In the genomic region with DNA sequence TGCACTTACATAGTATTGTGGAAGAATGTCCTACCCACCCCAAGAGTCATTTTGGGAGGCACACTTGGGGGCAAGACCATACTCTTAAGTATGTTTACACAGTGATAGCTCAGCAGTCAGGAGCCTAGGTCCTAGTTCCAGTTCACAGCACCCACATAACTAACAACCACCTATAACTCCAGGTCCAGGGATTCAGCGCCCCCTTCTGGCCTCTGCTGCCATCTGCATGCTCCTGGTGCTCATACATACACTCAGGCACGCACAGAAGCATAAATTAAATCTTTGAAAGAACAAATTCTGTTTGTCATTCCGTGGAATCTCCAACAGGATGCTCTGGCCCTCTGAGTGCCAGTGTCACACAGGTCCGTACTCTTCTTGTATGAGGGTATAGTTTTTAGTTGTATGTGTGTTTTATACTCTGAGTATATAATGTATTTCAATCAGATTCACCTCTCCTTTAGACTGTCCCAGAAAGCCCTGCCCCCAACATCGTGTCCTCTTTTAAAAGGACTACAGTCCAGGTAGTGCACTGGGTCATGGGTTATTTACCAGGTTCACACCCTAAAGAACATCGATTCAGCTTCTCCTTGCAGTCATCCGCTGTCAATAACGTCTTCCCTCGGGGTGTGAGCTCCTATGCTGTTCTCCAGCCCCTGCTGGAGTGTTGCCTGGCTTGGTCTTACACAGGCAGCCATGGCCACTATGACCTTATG, we compare ENCODE assay signal across 14 mouse cellular contexts.
DNase-seq lines count a peak whose midpoint lies in the region; ATAC-seq and TF ChIP-seq lines count a peak whose summit lies in the region.
"Had no signal": no experiment of that assay in that cellular context is flagged by ENCODE, and none has a peak within 500 bp of the region (broad histone marks: within the 10 kb centered on the region; RNA-seq: fewer than 3 reads in every experiment).

No protein-coding gene starts in this region.

- H3K4me3 ChIP-seq in hindbrain, postnatal 0 days (ENCODE audit: low read length): no peak overlapping the region
- H3K4me3 ChIP-seq in hindbrain, embryonic 16.5 days (ENCODE audit: low read length): no peak overlapping the region
- H3K4me3 ChIP-seq in midbrain, embryonic 13.5 days (replicated peaks): no peak overlapping the region
- H3K4me3 ChIP-seq in midbrain, embryonic 11.5 days (ENCODE audit: low read depth, low read length): no peak overlapping the region
- no peak overlapping the region for H3K4me3 ChIP-seq in neural tube, embryonic 13.5 days
- H3K4me3 ChIP-seq: embryonic facial prominence, embryonic 13.5 days; hindbrain, embryonic 12.5 days; left cerebral cortex, adult 2 months; limb, embryonic 12.5 days; myocyte had no signal

- POLR2A ChIA-PET in Patski (lab: Charles Lee): no interaction called here

- no peak for DNase-seq in hindbrain, postnatal 0 days (ENCODE audit: low spot score)
- DNase-seq in midbrain, embryonic 11.5 days (ENCODE audit: low spot score, missing footprints): no peak
- no peak for DNase-seq in Patski (ENCODE audit: low read depth, low spot score)
- DNase-seq in Muller cell, postnatal 12 days (ENCODE audit: inconsistent ontology term): no peak
- DNase-seq: lung, adult 2 months; thymus, adult 18-20 months had no signal

- no peaks in the 10 kb centered on the region for H3K27me3 ChIP-seq in hindbrain, postnatal 0 days (ENCODE audit: insufficient read depth, low read length)
- no peaks in the 10 kb centered on the region for H3K27me3 ChIP-seq in hindbrain, embryonic 16.5 days (replicated peaks; ENCODE audit: control insufficient read depth, insufficient read depth, low read length)
- H3K27me3 ChIP-seq in midbrain, embryonic 13.5 days: no peaks in the 10 kb centered on the region
- H3K27me3 ChIP-seq in midbrain, embryonic 11.5 days (ENCODE audit: control insufficient read depth, insufficient read depth, low read length): no peaks in the 10 kb centered on the region
- no peaks in the 10 kb centered on the region for H3K27me3 ChIP-seq in Patski
- no peaks in the 10 kb centered on the region for H3K27me3 ChIP-seq in neural tube, embryonic 13.5 days
- H3K27me3 ChIP-seq: embryonic facial prominence, embryonic 13.5 days; hindbrain, embryonic 12.5 days; limb, embryonic 12.5 days had no signal

- CTCF ChIA-PET in Patski (lab: Charles Lee): interaction anchor here (0.8 to 1.6 kb wide), 2 partner anchors 9 to 11 kb away, joined by 3 read pairs; no protein-coding TSS in a partner anchor

- H3K27ac ChIP-seq in hindbrain, postnatal 0 days: no peak overlapping the region
- H3K27ac ChIP-seq in hindbrain, embryonic 16.5 days (ENCODE audit: low read depth, low read length): no peak overlapping the region
- H3K27ac ChIP-seq in midbrain, embryonic 13.5 days: no peak overlapping the region
- no peak overlapping the region for H3K27ac ChIP-seq in midbrain, embryonic 11.5 days (ENCODE audit: low read depth, low read length)
- H3K27ac ChIP-seq in neural tube, embryonic 13.5 days (replicated peaks): no peak overlapping the region
- H3K27ac ChIP-seq: embryonic facial prominence, embryonic 13.5 days; hindbrain, embryonic 12.5 days; left cerebral cortex, adult 2 months; limb, embryonic 12.5 days had no signal

- TF ChIP-seq CTCF in hindbrain, postnatal 0 days (IDR thresholded peaks at IDR 0.05; ENCODE audit: low read depth): peak; percentile 30
- peak; percentile 50 for TF ChIP-seq CTCF in Patski (IDR thresholded peaks at IDR 0.05)

- no peaks in the 10 kb centered on the region for H3K36me3 ChIP-seq in hindbrain, postnatal 0 days (ENCODE audit: insufficient read depth, low read length)
- H3K36me3 ChIP-seq in hindbrain, embryonic 16.5 days (ENCODE audit: control insufficient read depth, insufficient read depth, low read length): no peaks in the 10 kb centered on the region
- H3K36me3 ChIP-seq in midbrain, embryonic 13.5 days: no peaks in the 10 kb centered on the region
- H3K36me3 ChIP-seq in midbrain, embryonic 11.5 days (ENCODE audit: control insufficient read depth, insufficient read depth, low read length): no peaks in the 10 kb centered on the region
- no peaks in the 10 kb centered on the region for H3K36me3 ChIP-seq in neural tube, embryonic 13.5 days
- H3K36me3 ChIP-seq: embryonic facial prominence, embryonic 13.5 days; hindbrain, embryonic 12.5 days; limb, embryonic 12.5 days had no signal

- H3K4me2 ChIP-seq in hindbrain, postnatal 0 days (ENCODE audit: low read depth, low read length): no peak overlapping the region
- H3K4me2 ChIP-seq in hindbrain, embryonic 16.5 days (ENCODE audit: low read length): no peak overlapping the region
- no peak overlapping the region for H3K4me2 ChIP-seq in midbrain, embryonic 13.5 days (replicated peaks)
- H3K4me2 ChIP-seq in midbrain, embryonic 11.5 days: no peak overlapping the region
- H3K4me2 ChIP-seq in neural tube, embryonic 13.5 days: no peak overlapping the region
- H3K4me2 ChIP-seq: embryonic facial prominence, embryonic 13.5 days; hindbrain, embryonic 12.5 days; limb, embryonic 12.5 days had no signal

- in situ Hi-C loops in Patski (cut with MboI; ENCODE audit: low pct_unique_long_range_greater_than_20kb): no loop called here

- H3K9ac ChIP-seq in hindbrain, postnatal 0 days (replicated peaks; ENCODE audit: low read length): no peak overlapping the region
- no peak overlapping the region for H3K9ac ChIP-seq in hindbrain, embryonic 16.5 days (ENCODE audit: low read depth, low read length)
- H3K9ac ChIP-seq in midbrain, embryonic 13.5 days (replicated peaks): no peak overlapping the region
- no peak overlapping the region for H3K9ac ChIP-seq in midbrain, embryonic 11.5 days (ENCODE audit: low read length)
- H3K9ac ChIP-seq in neural tube, embryonic 13.5 days: no peak overlapping the region
- H3K9ac ChIP-seq: embryonic facial prominence, embryonic 13.5 days; hindbrain, embryonic 12.5 days; limb, embryonic 12.5 days had no signal

- 91% methylated on average over 9 of the region's 9 CpGs for WGBS in hindbrain, postnatal 0 days
- 95% methylated on average over 9 of the region's 9 CpGs for WGBS in hindbrain, embryonic 16.5 days
- WGBS in midbrain, embryonic 13.5 days: 95% methylated on average over 9 of the region's 9 CpGs
- WGBS in midbrain, embryonic 11.5 days: 93% methylated on average over 9 of the region's 9 CpGs
- WGBS in neural tube, embryonic 13.5 days: 91% methylated on average over 9 of the region's 9 CpGs

- 0 out of 2 replicates have a peak, but pooled peaks cover 5% of the 10 kb centered on the region for H3K4me1 ChIP-seq in hindbrain, postnatal 0 days (ENCODE audit: insufficient read depth, low read length)
- H3K4me1 ChIP-seq in hindbrain, embryonic 16.5 days (ENCODE audit: control insufficient read depth, insufficient read depth, low read depth, low read length): peaks cover 9% of the 10 kb centered on the region; the same call in 1 of the 2 replicates
- peaks cover 14% of the 10 kb centered on the region; the same call in 1 of the 2 replicates for H3K4me1 ChIP-seq in midbrain, embryonic 13.5 days (replicated peaks)
- H3K4me1 ChIP-seq in midbrain, embryonic 11.5 days (ENCODE audit: control insufficient read depth, insufficient read depth, low read length): 0 out of 2 replicates have a peak, but pooled peaks cover 5% of the 10 kb centered on the region
- H3K4me1 ChIP-seq in neural tube, embryonic 13.5 days (replicated peaks): peaks cover 17% of the 10 kb centered on the region

- ATAC-seq in hindbrain, postnatal 0 days: no peak
- no peak; the same call in 1 of the 2 replicates for ATAC-seq in hindbrain, embryonic 16.5 days
- peak; percentile 15; the same call in 1 of the 2 replicates for ATAC-seq in midbrain, embryonic 13.5 days
- ATAC-seq in midbrain, embryonic 11.5 days (ENCODE audit: low FRiP score): no peak
- no peak for ATAC-seq in Patski
- peak; percentile 36; the same call in 1 of the 2 replicates for ATAC-seq in neural tube, embryonic 13.5 days (ENCODE audit: low read depth)

- H3K9me3 ChIP-seq in hindbrain, postnatal 0 days (ENCODE audit: low read length): no peaks in the 10 kb centered on the region
- no peaks in the 10 kb centered on the region for H3K9me3 ChIP-seq in hindbrain, embryonic 16.5 days (ENCODE audit: control insufficient read depth, low read length)
- no peaks in the 10 kb centered on the region for H3K9me3 ChIP-seq in midbrain, embryonic 13.5 days
- no peaks in the 10 kb centered on the region; the same call in 1 of the 2 replicates for H3K9me3 ChIP-seq in midbrain, embryonic 11.5 days (ENCODE audit: control insufficient read depth, low read length)
- no peaks in the 10 kb centered on the region for H3K9me3 ChIP-seq in neural tube, embryonic 13.5 days
- H3K9me3 ChIP-seq: embryonic facial prominence, embryonic 13.5 days; hindbrain, embryonic 12.5 days; limb, embryonic 12.5 days had no signal

Comparison
In these comparisons a context has a peak if more than half of its experiments do, and no peak if none do; other contexts are left out.
1. ATAC-seq: peak in midbrain, embryonic 13.5 days (single experiment) and neural tube, embryonic 13.5 days (single experiment); none in hindbrain, postnatal 0 days (single experiment), hindbrain, embryonic 16.5 days (single experiment), midbrain, embryonic 11.5 days (single experiment) and Patski (single experiment).